Mouse (Mus musculus) kidney, postnatal 0 days (tissue): Measurements from ENCODE around the gene Ddx39b. TPM values are rescaled to one million over a fixed set of nuclear protein-coding genes. Genes with fewer than 3 reads are reported as not detected.

ENCODE experiments used
- ATAC-seq: fragments of 200-750 bp; cut with Nextera tagmentation; replicated peaks from 2 replicates; pipeline ENCODE4 v1.8.0; 2017; ENCODE audit warnings: low read depth, moderate number of reproducible peaks, moderate TSS enrichment, moderate library complexity; ENCODE audit not compliant: low FRiP score
- DNase-seq: peaks from one replicate; pipeline ENCODE4 v3.0.0-alpha.2; 2016; ENCODE audit warnings: low spot score
- H3K27ac ChIP-seq: fragments of 300-500 bp; sonication (generic); 2 replicates; pipeline ENCODE4 v1.5.1; 2014; ENCODE audit warnings: mild to moderate bottlenecking
- H3K27me3 ChIP-seq: fragments of 300-500 bp; sonication (generic); 2 replicates; pipeline ENCODE4 v1.6.1; 2014; ENCODE audit warnings: low read length, mixed read lengths; ENCODE audit not compliant: insufficient read depth
- H3K36me3 ChIP-seq: fragments of 300-500 bp; sonication (generic); 2 replicates; pipeline ENCODE4 v1.6.1; 2014; ENCODE audit warnings: low read length, mixed read lengths; ENCODE audit not compliant: insufficient read depth
- H3K4me1 ChIP-seq: fragments of 300-500 bp; sonication (generic); replicated peaks from 2 replicates; pipeline ENCODE4 v1.6.1; 2014; ENCODE audit warnings: antibody characterized with exemption, low read length, mixed read lengths; ENCODE audit not compliant: insufficient read depth
- H3K4me2 ChIP-seq: fragments of 300-500 bp; sonication (generic); 2 replicates; pipeline ENCODE4 v1.6.1; 2014; ENCODE audit warnings: mild to moderate bottlenecking, low read length, moderate library complexity, mixed read lengths
- H3K4me3 ChIP-seq: fragments of 300-500 bp; sonication (generic); replicated peaks from 2 replicates; pipeline ENCODE4 v1.5.1; 2014; ENCODE audit warnings: low read depth, low read length
- H3K9ac ChIP-seq: fragments of 300-500 bp; sonication (generic); 2 replicates; pipeline ENCODE4 v1.6.1; 2014; ENCODE audit warnings: low read depth, low read length
- H3K9me3 ChIP-seq: fragments of 300-500 bp; sonication (generic); replicated peaks from 2 replicates; pipeline ENCODE4 v1.6.1; 2016; ENCODE audit warnings: low read length, inconsistent platforms, mixed read lengths
- CTCF ChIP-seq: IDR thresholded peaks from 2 replicates; pipeline ENCODE4 v1.5.1; 2016; ENCODE audit warnings: antibody characterized with exemption, low read depth, mild to moderate bottlenecking, moderate library complexity
- WGBS: fragments of 180-500 bp; shearing (Covaris S2); extraction: QIAGEN DNeasy Blood & Tissue Kit; methylation state at CpG from one replicate; pipeline ENCODE4 v1.1.7; 2014; 5-methylcytosine and 5-hydroxymethylcytosine counted together
- microRNA-seq: library from miRNA; unstranded; fragments of <30 nt; microRNA quantifications from one replicate; pipeline ENCODE4, GENCODE M21; 2016
- polyA plus RNA-seq: library from polyadenylated mRNA; unstranded; fragments of >200 nt; fragmentation: Nextera tagmentation; extraction: Ambion mirVana; gene quantifications from 2 replicates; pipeline ENCODE4 v1.2.1, GENCODE M21; 2015

Ddx39b gene
- polyA plus RNA-seq, 1 experiment from 2014 or later: 303 TPM

DNA sequence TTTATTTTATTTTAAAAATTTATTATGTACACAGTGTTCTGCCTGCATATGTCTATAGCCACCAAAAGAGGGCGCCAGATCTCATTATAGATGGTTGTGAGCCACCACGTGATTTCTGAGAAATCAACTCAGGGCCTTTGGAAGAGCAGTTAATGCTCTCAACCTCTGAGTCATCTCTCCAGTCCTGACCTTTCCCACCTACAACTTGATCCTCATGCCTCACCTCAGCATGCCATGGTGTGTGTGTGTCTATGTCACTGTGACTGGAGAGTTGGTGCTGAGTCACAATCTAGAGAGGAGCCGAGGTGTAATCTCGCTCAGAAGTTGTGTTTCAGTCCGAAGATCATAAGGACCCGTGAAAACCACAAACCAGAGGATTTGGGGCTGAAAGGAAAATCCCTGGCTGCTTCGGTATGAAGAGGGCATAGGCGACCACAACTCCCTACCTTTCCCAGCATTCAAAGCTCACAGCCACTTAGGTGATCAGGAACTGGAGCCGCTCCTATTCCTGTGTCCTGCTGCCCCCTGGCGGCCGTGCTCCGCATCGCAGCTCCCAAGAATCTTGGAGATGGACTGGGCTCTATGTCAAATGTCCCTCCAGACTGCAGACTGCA lies 60.2 kb downstream of the Ddx39b start:
- Histone ChIP-seq H3K4me1 (no peaks in the 10 kb centered on the region), H3K4me3 (no peak overlapping the region), H3K27me3 (no peaks in the 10 kb centered on the region), H3K36me3 (no peaks in the 10 kb centered on the region), H3K9ac (no peak overlapping the region), H3K9me3 (no peaks in the 10 kb centered on the region), H3K27ac (no peak overlapping the region), H3K4me2 (no peak overlapping the region)
- 23% methylated on average over 13 of the region's 13 CpGs for WGBS
- peak; percentile 60 for DNase-seq
- TF ChIP-seq CTCF: peak; percentile 81
- ATAC-seq: peak; percentile 69; the same call in 1 of the 2 replicates

DNA sequence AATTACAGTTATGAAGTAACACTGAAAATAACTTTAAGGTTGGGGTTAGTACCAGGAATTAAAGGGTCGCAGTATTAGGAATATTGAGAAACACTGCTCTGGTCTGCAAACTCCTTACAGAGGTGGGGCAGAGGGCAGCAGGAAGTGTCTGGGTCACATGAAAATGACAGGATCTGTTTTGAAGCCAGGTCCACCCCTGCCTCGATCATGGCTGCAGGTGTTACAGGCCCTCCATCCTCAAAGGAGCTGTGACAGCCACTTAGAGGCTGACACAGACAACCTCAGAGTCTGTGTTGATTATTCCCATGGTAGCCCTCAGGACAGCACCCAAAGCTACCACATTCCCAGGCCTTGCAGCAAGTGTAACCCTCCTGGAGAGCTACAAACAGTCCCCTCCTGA lies 61.7 kb downstream of the Ddx39b start:
- Histone ChIP-seq H3K4me2 (no peak overlapping the region), H3K36me3 (no peaks in the 10 kb centered on the region), H3K27ac (no peak overlapping the region), H3K4me1 (no peaks in the 10 kb centered on the region), H3K9ac (no peak overlapping the region), H3K9me3 (no peaks in the 10 kb centered on the region), H3K27me3 (no peaks in the 10 kb centered on the region; the same call in 1 of the 2 replicates), H3K4me3 (no peak overlapping the region)
- 75% methylated on average over 2 of the region's 2 CpGs for WGBS
- ATAC-seq (no peak), DNase-seq (no peak)
- no peak for TF ChIP-seq CTCF

Small RNA genes within 50 kb of the gene (microRNA-seq; reads per million reads assigned to microRNA genes)
- gene Mir6973a (not detected), gene Mir6974 (not detected), gene Mir6975 (2.2 reads per million, percentile 2 among the genes with 10 or more reads in this experiment), gene Mir8094 (not detected)

Other genes starting within 250 kb of the Ddx39b start
- 61.3 and 63.3 TPM in 2 replicates for gene Vars, start 240.8 kb upstream of the Ddx39b start, polyA plus RNA-seq
- 0.16 and 0.20 TPM in 2 replicates for gene Vwa7, start 225.2 kb upstream of the Ddx39b start, polyA plus RNA-seq
- 2.3 and 3.7 TPM in 2 replicates for gene Sapcd1, start 213.7 kb upstream of the Ddx39b start, polyA plus RNA-seq
- 2.7 and 3.0 TPM in 2 replicates for gene Msh5, start 195.0 kb upstream of the Ddx39b start, polyA plus RNA-seq
- 266 and 282 TPM in 2 replicates for gene Clic1, start 191.8 kb upstream of the Ddx39b start, polyA plus RNA-seq
- 227 and 244 TPM in 2 replicates for gene Ddah2, start 182.7 kb upstream of the Ddx39b start, polyA plus RNA-seq
- not detected in 2 replicates for gene Ly6g6c, start 176.4 kb upstream of the Ddx39b start, polyA plus RNA-seq
- 0.36 and 0.45 TPM in 2 replicates for gene Mpig6b, start 175.6 kb upstream of the Ddx39b start, polyA plus RNA-seq
- gene Ly6g6e, start 164.8 kb upstream of the Ddx39b start, polyA plus RNA-seq: 1.3 and 1.6 TPM in 2 replicates
- 7.6 and 7.8 TPM in 2 replicates for gene Ly6g6d, start 163.7 kb upstream of the Ddx39b start, polyA plus RNA-seq
- gene Ly6g6f, start 156.1 kb upstream of the Ddx39b start, polyA plus RNA-seq: not detected in 2 replicates
- gene Abhd16a, start 152.5 kb upstream of the Ddx39b start, polyA plus RNA-seq: 109 and 113 TPM in 2 replicates
- gene Ly6g5c, start 133.5 kb upstream of the Ddx39b start, polyA plus RNA-seq: not detected in 2 replicates
- gene Ly6g5b, start 126.3 kb upstream of the Ddx39b start, polyA plus RNA-seq: 0.69 and 1.1 TPM in 2 replicates
- gene Gpank1, start 120.3 kb upstream of the Ddx39b start, polyA plus RNA-seq: 14.6 and 15.2 TPM in 2 replicates
- gene Csnk2b, start 119.7 kb upstream of the Ddx39b start, polyA plus RNA-seq: 300 and 312 TPM in 2 replicates
- gene D17H6S53E, start 115.4 kb upstream of the Ddx39b start, polyA plus RNA-seq: 10.5 and 11.9 TPM in 2 replicates
- 59.6 and 64.2 TPM in 2 replicates for gene Apom, start 109.7 kb upstream of the Ddx39b start, polyA plus RNA-seq
- 46.0 and 50.2 TPM in 2 replicates for gene Bag6, start 106.6 kb upstream of the Ddx39b start, polyA plus RNA-seq
- 79.2 and 94.5 TPM in 2 replicates for gene Prrc2a, start 76.8 kb upstream of the Ddx39b start, polyA plus RNA-seq
- 13.1 and 14.8 TPM in 2 replicates for gene Aif1, start 65.7 kb upstream of the Ddx39b start, polyA plus RNA-seq
- 11.4 and 15.0 TPM in 2 replicates for gene Lst1, start 53.3 kb upstream of the Ddx39b start, polyA plus RNA-seq
- gene Ltb, start 47.3 kb upstream of the Ddx39b start, polyA plus RNA-seq: 0.98 and 1.0 TPM in 2 replicates
- 0.19 and 0.25 TPM in 2 replicates for gene Tnf, start 39.7 kb upstream of the Ddx39b start, polyA plus RNA-seq
- gene Lta, start 36.4 kb upstream of the Ddx39b start, polyA plus RNA-seq: 0.15 TPM in 1 of 2 replicates, not detected in the other
- gene Gm16181, start 20.9 kb upstream of the Ddx39b start, polyA plus RNA-seq: 0.25 and 0.29 TPM in 2 replicates
- 6.6 and 6.7 TPM in 2 replicates for gene Atp6v1g2, start 8.1 kb upstream of the Ddx39b start, polyA plus RNA-seq
- gene Nfkbil1, start 6.0 kb upstream of the Ddx39b start, polyA plus RNA-seq: 11.7 and 14.5 TPM in 2 replicates
- 111 and 125 TPM in 2 replicates for gene H2-D1, start 21.0 kb downstream of the Ddx39b start, polyA plus RNA-seq
- not detected in 2 replicates for gene H2-Q1, start 78.7 kb downstream of the Ddx39b start, polyA plus RNA-seq
- gene H2-Q2, start 100.5 kb downstream of the Ddx39b start, polyA plus RNA-seq: 4.6 and 6.1 TPM in 2 replicates
- gene H2-Q4, start 137.9 kb downstream of the Ddx39b start, polyA plus RNA-seq: 6.1 and 6.8 TPM in 2 replicates
- 7.0 and 7.2 TPM in 2 replicates for gene H2-Q6, start 183.1 kb downstream of the Ddx39b start, polyA plus RNA-seq
- 15.4 and 15.6 TPM in 2 replicates for gene H2-Q7, start 197.4 kb downstream of the Ddx39b start, polyA plus RNA-seq
- 1.1 and 1.4 TPM in 2 replicates for gene H2-Q10, start 228.3 kb downstream of the Ddx39b start, polyA plus RNA-seq